Comparison of ENCODE assay signal across 8 mouse cellular contexts in genomic region chr10:59978873-59979743, GRCm38 (mm10). TPM values are rescaled to one million over a fixed set of nuclear protein-coding genes. Genes with fewer than 3 reads are reported as not detected.
DNase-seq lines count a peak whose midpoint lies in the region; ATAC-seq and TF ChIP-seq lines count a peak whose summit lies in the region.

No protein-coding gene starts in this region.

- peak; percentile 41 for TF ChIP-seq CTCF in stomach, postnatal 0 days (IDR thresholded peaks at IDR 0.05; ENCODE audit: low read depth)

- H3K36me3 ChIP-seq in neural tube, embryonic 12.5 days: peaks cover 2% of the 10 kb centered on the region; the same call in 1 of the 2 replicates
- H3K36me3 ChIP-seq in embryonic facial prominence, embryonic 15.5 days: no peaks in the 10 kb centered on the region
- 0 out of 2 replicates have a peak, but pooled peaks cover 4% of the 10 kb centered on the region for H3K36me3 ChIP-seq in heart, embryonic 14.5 days (ENCODE audit: control insufficient read depth, insufficient read depth, low read length)
- H3K36me3 ChIP-seq in kidney, embryonic 15.5 days: no peaks in the 10 kb centered on the region
- no peaks in the 10 kb centered on the region; the same call in 1 of the 2 replicates for H3K36me3 ChIP-seq in stomach, postnatal 0 days (ENCODE audit: control insufficient read depth, insufficient read depth, low read length)

- peak; percentile 58 for ATAC-seq in neural tube, embryonic 12.5 days (ENCODE audit: low FRiP score, low read depth)
- peak; percentile 74 for ATAC-seq in embryonic facial prominence, embryonic 15.5 days (ENCODE audit: insufficient number of reproducible peaks, low FRiP score, low TSS enrichment, low read depth)
- ATAC-seq in heart, embryonic 14.5 days (ENCODE audit: insufficient number of reproducible peaks, insufficient read depth, low FRiP score, low read depth): peak; percentile 41
- ATAC-seq in kidney, embryonic 15.5 days (replicated peaks; ENCODE audit: low FRiP score): peak; percentile 45
- ATAC-seq in stomach, postnatal 0 days (ENCODE audit: low FRiP score, low TSS enrichment): peak; percentile 85

- H3K4me2 ChIP-seq in neural tube, embryonic 12.5 days (replicated peaks): no peak overlapping the region
- no peak overlapping the region for H3K4me2 ChIP-seq in embryonic facial prominence, embryonic 15.5 days (replicated peaks)
- H3K4me2 ChIP-seq in heart, embryonic 14.5 days (ENCODE audit: low read length): peak overlapping the region; percentile 33; the same call in 1 of the 2 replicates
- H3K4me2 ChIP-seq in kidney, embryonic 15.5 days: no peak overlapping the region
- H3K4me2 ChIP-seq in stomach, postnatal 0 days (replicated peaks; ENCODE audit: low read depth): 0 out of 2 replicates have a peak overlapping the region, but pooled peaks have one; percentile 29

- no peak overlapping the region for H3K9ac ChIP-seq in neural tube, embryonic 12.5 days
- no peak overlapping the region for H3K9ac ChIP-seq in embryonic facial prominence, embryonic 15.5 days
- H3K9ac ChIP-seq in heart, embryonic 14.5 days (ENCODE audit: low read length): peak overlapping the region; percentile 23; the same call in 1 of the 2 replicates
- H3K9ac ChIP-seq in kidney, embryonic 15.5 days: no peak overlapping the region
- peak overlapping the region; percentile 5; the same call in 1 of the 2 replicates for H3K9ac ChIP-seq in stomach, postnatal 0 days (ENCODE audit: low read length)

- DNase-seq in neural tube, embryonic 10.5 days (ENCODE audit: extremely low spot score, low spot score): no peak
- DNase-seq in lung, postnatal 4 days: peak; percentile 91
- peak; percentile 89 for DNase-seq in stomach, postnatal 0 days (ENCODE audit: low spot score)
- DNase-seq in cerebellum, adult 9-10 months: no peak

- H3K27ac ChIP-seq in neural tube, embryonic 12.5 days: peak overlapping the region; percentile 38
- peak overlapping the region; percentile 83 for H3K27ac ChIP-seq in embryonic facial prominence, embryonic 15.5 days (replicated peaks)
- peak overlapping the region; percentile 62 to 80 for H3K27ac ChIP-seq in heart, embryonic 14.5 days (replicated peaks in 1 of 2; ENCODE audit: control insufficient read depth in 1 of 2, insufficient read depth in 1 of 2, low read depth in 2 of 2, low read length in 2 of 2)
- H3K27ac ChIP-seq in kidney, embryonic 15.5 days: peak overlapping the region; percentile 72
- H3K27ac ChIP-seq in stomach, postnatal 0 days (replicated peaks): peak overlapping the region; percentile 88

- H3K4me1 ChIP-seq in neural tube, embryonic 12.5 days: peaks cover 23% of the 10 kb centered on the region
- H3K4me1 ChIP-seq in embryonic facial prominence, embryonic 15.5 days: peaks cover 40% of the 10 kb centered on the region
- peaks cover 53 to 59% of the 10 kb centered on the region in 2 experiments for H3K4me1 ChIP-seq in heart, embryonic 14.5 days (ENCODE audit: control insufficient read depth in 2 of 2, insufficient read depth in 2 of 2, low read length in 2 of 2)
- peaks cover 48% of the 10 kb centered on the region for H3K4me1 ChIP-seq in kidney, embryonic 15.5 days
- peaks cover 25% of the 10 kb centered on the region for H3K4me1 ChIP-seq in stomach, postnatal 0 days (replicated peaks; ENCODE audit: control insufficient read depth, insufficient read depth)

- TF ChIP-seq EP300 in stomach, postnatal 0 days (optimal IDR thresholded peaks at IDR 0.05): no peak

- H3K27me3 ChIP-seq in neural tube, embryonic 12.5 days (replicated peaks): no peaks in the 10 kb centered on the region
- no peaks in the 10 kb centered on the region for H3K27me3 ChIP-seq in embryonic facial prominence, embryonic 15.5 days
- no peaks in the 10 kb centered on the region for H3K27me3 ChIP-seq in heart, embryonic 14.5 days (ENCODE audit: control insufficient read depth, insufficient read depth, low read length)
- H3K27me3 ChIP-seq in kidney, embryonic 15.5 days: no peaks in the 10 kb centered on the region
- H3K27me3 ChIP-seq in stomach, postnatal 0 days (ENCODE audit: control insufficient read depth, insufficient read depth, low read length): no peaks in the 10 kb centered on the region

- H3K9me3 ChIP-seq in neural tube, embryonic 12.5 days: no peaks in the 10 kb centered on the region
- H3K9me3 ChIP-seq in embryonic facial prominence, embryonic 15.5 days (replicated peaks): no peaks in the 10 kb centered on the region
- H3K9me3 ChIP-seq in heart, embryonic 14.5 days (ENCODE audit: control insufficient read depth, low read length): no peaks in the 10 kb centered on the region
- no peaks in the 10 kb centered on the region for H3K9me3 ChIP-seq in kidney, embryonic 15.5 days (replicated peaks)
- H3K9me3 ChIP-seq in stomach, postnatal 0 days (ENCODE audit: control insufficient read depth, low read length): no peaks in the 10 kb centered on the region

- 53% methylated on average over 11 of the region's 11 CpGs for WGBS in neural tube, embryonic 12.5 days
- WGBS in embryonic facial prominence, embryonic 15.5 days: 22% methylated on average over 11 of the region's 11 CpGs
- 26% methylated on average over 11 of the region's 11 CpGs for WGBS in heart, embryonic 14.5 days
- 31% methylated on average over 11 of the region's 11 CpGs for WGBS in kidney, embryonic 15.5 days
- 18% methylated on average over 11 of the region's 11 CpGs for WGBS in stomach, postnatal 0 days

- H3K4me3 ChIP-seq in neural tube, embryonic 12.5 days: no peak overlapping the region
- no peak overlapping the region for H3K4me3 ChIP-seq in embryonic facial prominence, embryonic 15.5 days (replicated peaks)
- no peak overlapping the region for H3K4me3 ChIP-seq in heart, embryonic 14.5 days (ENCODE audit: control insufficient read depth in 1 of 2, insufficient read depth in 1 of 2, low read depth in 1 of 2, low read length in 2 of 2)
- H3K4me3 ChIP-seq in kidney, embryonic 15.5 days (replicated peaks): no peak overlapping the region
- H3K4me3 ChIP-seq in stomach, postnatal 0 days (ENCODE audit: low read depth, low read length): no peak overlapping the region

RNA-seq across cellular contexts. Expression of gene Ascc1, which starts 23.5 kb away (rescaled TPM):
- 36.8 and 37.0 TPM in 2 replicates for polyA plus RNA-seq in neural tube, embryonic 12.5 days (2016; fragmentation: Nextera tagmentation; extraction: Ambion mirVana)
- polyA plus RNA-seq in embryonic facial prominence, embryonic 15.5 days (2015; fragmentation: Nextera tagmentation; extraction: Ambion mirVana): 44.1 and 47.8 TPM in 2 replicates
- polyA plus RNA-seq in heart, embryonic 14.5 days (2014; fragmentation: Nextera tagmentation; extraction: Ambion mirVana): 42.7 and 43.3 TPM in 2 replicates
- polyA plus RNA-seq in kidney, embryonic 15.5 days (2015; fragmentation: Nextera tagmentation; extraction: Ambion mirVana): 48.7 and 50.6 TPM in 2 replicates
- 29.0 and 31.6 TPM in 2 replicates for polyA plus RNA-seq in stomach, postnatal 0 days (2015; fragmentation: Nextera tagmentation; extraction: Ambion mirVana)

RNA-seq across cellular contexts. Expression of gene Anapc16, which starts 23.8 kb away (rescaled TPM):
- polyA plus RNA-seq in neural tube, embryonic 12.5 days (2016; fragmentation: Nextera tagmentation; extraction: Ambion mirVana): 116 and 122 TPM in 2 replicates
- polyA plus RNA-seq in embryonic facial prominence, embryonic 15.5 days (2015; fragmentation: Nextera tagmentation; extraction: Ambion mirVana): 107 and 113 TPM in 2 replicates
- polyA plus RNA-seq in heart, embryonic 14.5 days (2014; fragmentation: Nextera tagmentation; extraction: Ambion mirVana): 99.7 and 103 TPM in 2 replicates
- 102 and 107 TPM in 2 replicates for polyA plus RNA-seq in kidney, embryonic 15.5 days (2015; fragmentation: Nextera tagmentation; extraction: Ambion mirVana)
- 76.8 and 86.4 TPM in 2 replicates for polyA plus RNA-seq in stomach, postnatal 0 days (2015; fragmentation: Nextera tagmentation; extraction: Ambion mirVana)

RNA-seq across cellular contexts. Expression of gene Ddit4, which starts 27.5 kb away (rescaled TPM):
- polyA plus RNA-seq in neural tube, embryonic 12.5 days (2016; fragmentation: Nextera tagmentation; extraction: Ambion mirVana): 75.7 and 78.9 TPM in 2 replicates
- 83.3 and 89.1 TPM in 2 replicates for polyA plus RNA-seq in embryonic facial prominence, embryonic 15.5 days (2015; fragmentation: Nextera tagmentation; extraction: Ambion mirVana)
- 0.70 and 2.4 TPM in 2 replicates for polyA plus RNA-seq in heart, embryonic 14.5 days (2014; fragmentation: Nextera tagmentation; extraction: Ambion mirVana)
- polyA plus RNA-seq in kidney, embryonic 15.5 days (2015; fragmentation: Nextera tagmentation; extraction: Ambion mirVana): 31.0 and 36.3 TPM in 2 replicates
- 12.4 and 17.3 TPM in 2 replicates for polyA plus RNA-seq in stomach, postnatal 0 days (2015; fragmentation: Nextera tagmentation; extraction: Ambion mirVana)

Comparison
In these comparisons a context has a peak if more than half of its experiments do, and no peak if none do; other contexts are left out.
1. H3K27ac ChIP-seq: peak in every context shown above with its lines; median percentile 88 in stomach, postnatal 0 days; 83 in embryonic facial prominence, embryonic 15.5 days; 72 in kidney, embryonic 15.5 days; 71 in heart, embryonic 14.5 days; 38 in neural tube, embryonic 12.5 days.
2. H3K4me2 ChIP-seq: peak in heart, embryonic 14.5 days (single experiment) and stomach, postnatal 0 days (single experiment); none in neural tube, embryonic 12.5 days (single experiment), embryonic facial prominence, embryonic 15.5 days (single experiment) and kidney, embryonic 15.5 days (single experiment).
3. H3K9ac ChIP-seq: peak in heart, embryonic 14.5 days (single experiment) and stomach, postnatal 0 days (single experiment); none in neural tube, embryonic 12.5 days (single experiment), embryonic facial prominence, embryonic 15.5 days (single experiment) and kidney, embryonic 15.5 days (single experiment).
4. DNase-seq: peak in lung, postnatal 4 days (2 of 2) and stomach, postnatal 0 days (single experiment); none in neural tube, embryonic 10.5 days (single experiment) and cerebellum, adult 9-10 months (single experiment).
5. Peak in every context shown above with its lines, with median percentiles within 50 percentile points of each other: ATAC-seq.